Mouse (Mus musculus) megakaryocyte, adult 5-6 weeks (primary cell): ENCODE measurements around the gene Klhdc1. TPM values are rescaled to one million over a fixed set of nuclear protein-coding genes. Genes with fewer than 3 reads are reported as not detected.
A peak's percentile ranks its signal among the peaks of the same experiment; 100 is the strongest.

ENCODE experiments used
- ATAC-seq: 2 replicates; pipeline ENCODE4 v1.8.0; 2016; ENCODE audit warnings: mild to moderate bottlenecking, inconsistent platforms; ENCODE audit not compliant: poor library complexity, severe bottlenecking
- total RNA-seq, 2 experiments: library from RNA; stranded (forward) in 1 of 2; stranded (reverse) in 1 of 2; fragments of 153-499, 151-499 nt in 1 of 2; fragments of 221-1000, 200-1000 nt in 1 of 2; gene quantifications; 2 replicates each; pipeline versions ENCODE4 v1.2.3 to v1.2.4; 2015 to 2017

Gene Klhdc1
- total RNA-seq, 2 experiments from 2014 or later: 0.91 to 2.9 TPM

GRCm38 (mm10) chr12:69227776-69228466 lies 13.1 kb upstream of the Klhdc1 start, which contains the start of gene Pole2:
TSS of gene Pole2 (minus strand) at chr12:69228195.
- peak; percentile 95 for ATAC-seq

GRCm38 (mm10) chr12:69229251-69229650 lies 11.7 kb upstream of the Klhdc1 start:
- ATAC-seq: 0 out of 2 replicates have a peak, but pooled peaks have one; percentile 23

- ATAC-seq: no peak
These were observed 5.2 kb upstream of the Klhdc1 start for GRCm38 (mm10) chr12:69235782-69236181.

- no peak for ATAC-seq
These were observed 2.7 kb upstream of the Klhdc1 start for GRCm38 (mm10) chr12:69238284-69238683.

- ATAC-seq: no peak
These were observed 412 bp downstream of the Klhdc1 start for GRCm38 (mm10) chr12:69241405-69241770.

- peak; percentile 95 for ATAC-seq
These were observed 925 bp downstream of the Klhdc1 start for GRCm38 (mm10) chr12:69241771-69242431.

- ATAC-seq: no peak
These were observed 8.8 kb downstream of the Klhdc1 start for GRCm38 (mm10) chr12:69249766-69250165.

GRCm38 (mm10) chr12:69250756-69251155 lies 9.8 kb downstream of the Klhdc1 start:
- ATAC-seq: no peak

GRCm38 (mm10) chr12:69253806-69254205 lies 12.8 kb downstream of the Klhdc1 start:
- no peak for ATAC-seq

GRCm38 (mm10) chr12:69257836-69258235 lies 16.9 kb downstream of the Klhdc1 start:
- ATAC-seq: peak; percentile 86

- no peak for ATAC-seq
These were observed 21.3 kb downstream of the Klhdc1 start for GRCm38 (mm10) chr12:69262251-69262650.

GRCm38 (mm10) chr12:69265031-69265430 lies 24.1 kb downstream of the Klhdc1 start:
- no peak for ATAC-seq

- ATAC-seq: no peak
These were observed 27.1 kb downstream of the Klhdc1 start for GRCm38 (mm10) chr12:69267956-69268632.

- no peak for ATAC-seq
These were observed 28.0 kb downstream of the Klhdc1 start for GRCm38 (mm10) chr12:69268956-69269355.

GRCm38 (mm10) chr12:69279931-69280469 lies 39.0 kb downstream of the Klhdc1 start:
- no peak for ATAC-seq

- ATAC-seq: no peak
These were observed 39.9 kb downstream of the Klhdc1 start for GRCm38 (mm10) chr12:69280915-69281314.

- ATAC-seq: no peak
These were observed 42.2 kb downstream of the Klhdc1 start for GRCm38 (mm10) chr12:69283146-69283545.

- ATAC-seq: 0 out of 2 replicates have a peak, but pooled peaks have one; percentile 38
These were observed 46.6 kb downstream of the Klhdc1 start for GRCm38 (mm10) chr12:69287535-69287934.

- ATAC-seq: no peak
These were observed 47.7 kb downstream of the Klhdc1 start for GRCm38 (mm10) chr12:69288699-69289098.

- no peak for ATAC-seq
These were observed 51.4 kb downstream of the Klhdc1 start for GRCm38 (mm10) chr12:69292401-69292800.

- ATAC-seq: no peak
These were observed 52.8 kb downstream of the Klhdc1 start for GRCm38 (mm10) chr12:69293815-69294214.
